Mouse (Mus musculus) cortical plate, adult 2 months (tissue): ENCODE data around the gene Zfp710. TPM values are rescaled to one million over a fixed set of nuclear protein-coding genes. Genes with fewer than 3 reads are reported as not detected.

ENCODE experiments used
- H3K27ac ChIP-seq: fragments of 200-500 bp; 2 replicates; pipeline ENCODE4 v1.5.1; 2012; ENCODE audit warnings: low read length, control low read depth, inconsistent platforms; ENCODE audit not compliant: insufficient read depth
- H3K4me1 ChIP-seq: fragments of 200-500 bp; 2 replicates; pipeline ENCODE4 v1.6.1; 2011; ENCODE audit warnings: low read length; ENCODE audit not compliant: control insufficient read depth, insufficient read depth
- H3K4me3 ChIP-seq: fragments of 200-500 bp; 2 replicates; pipeline ENCODE4 v1.5.1; 2011; ENCODE audit warnings: mild to moderate bottlenecking, low read length, control low read depth; ENCODE audit not compliant: insufficient read depth
- CTCF ChIP-seq: fragments of 200-500 bp; IDR thresholded peaks from 2 replicates; pipeline ENCODE4 v1.5.1; 2011; ENCODE audit warnings: mild to moderate bottlenecking, control low read depth, low read length; ENCODE audit not compliant: insufficient read depth; ENCODE audit errors: extremely low read depth
- POLR2A ChIP-seq: fragments of 200-500 bp; IDR thresholded peaks from 2 replicates; pipeline ENCODE4 v1.6.1; 2011; ENCODE audit warnings: mild to moderate bottlenecking, low read length, control low read depth; ENCODE audit not compliant: insufficient read depth; ENCODE audit errors: extremely low read depth
- polyA plus RNA-seq: library from polyadenylated mRNA; depleted of rRNA; stranded (reverse); fragments of >200 nt; gene quantifications from 2 replicates; pipeline ENCODE4 v1.2.3, GENCODE M21; 2012

Zfp710 gene
- polyA plus RNA-seq, 1 experiment = 18.0 TPM

- Histone ChIP-seq H3K4me1 (no peaks in the 10 kb centered on the region), H3K27ac (no peak overlapping the region), H3K4me3 (no peak overlapping the region)
- TF ChIP-seq POLR2A (no peak), CTCF (no peak)
Observed at GRCm38 (mm10) chr7:80063902-80064736, 39.5 kb downstream of the Zfp710 start.

- Histone ChIP-seq H3K4me1 (peaks cover 7% of the 10 kb centered on the region), H3K4me3 (no peak overlapping the region), H3K27ac (no peak overlapping the region)
- no peak for TF ChIP-seq POLR2A
- no peak for TF ChIP-seq CTCF
Observed at GRCm38 (mm10) chr7:80065250-80065649, 40.6 kb downstream of the Zfp710 start.

GRCm38 (mm10) chr7:80066675-80067455 lies 42.3 kb downstream of the Zfp710 start:
- Histone ChIP-seq H3K4me3 (no peak overlapping the region), H3K27ac (peak overlapping the region; percentile 51; the same call in 1 of the 2 replicates), H3K4me1 (peaks cover 7% of the 10 kb centered on the region)
- TF ChIP-seq CTCF = no peak
- TF ChIP-seq POLR2A = no peak

- peaks cover 8% of the 10 kb centered on the region for H3K4me1 ChIP-seq
- TF ChIP-seq CTCF (no peak), POLR2A (no peak)
Observed at GRCm38 (mm10) chr7:80068341-80068740, 43.7 kb downstream of the Zfp710 start.

DNA sequence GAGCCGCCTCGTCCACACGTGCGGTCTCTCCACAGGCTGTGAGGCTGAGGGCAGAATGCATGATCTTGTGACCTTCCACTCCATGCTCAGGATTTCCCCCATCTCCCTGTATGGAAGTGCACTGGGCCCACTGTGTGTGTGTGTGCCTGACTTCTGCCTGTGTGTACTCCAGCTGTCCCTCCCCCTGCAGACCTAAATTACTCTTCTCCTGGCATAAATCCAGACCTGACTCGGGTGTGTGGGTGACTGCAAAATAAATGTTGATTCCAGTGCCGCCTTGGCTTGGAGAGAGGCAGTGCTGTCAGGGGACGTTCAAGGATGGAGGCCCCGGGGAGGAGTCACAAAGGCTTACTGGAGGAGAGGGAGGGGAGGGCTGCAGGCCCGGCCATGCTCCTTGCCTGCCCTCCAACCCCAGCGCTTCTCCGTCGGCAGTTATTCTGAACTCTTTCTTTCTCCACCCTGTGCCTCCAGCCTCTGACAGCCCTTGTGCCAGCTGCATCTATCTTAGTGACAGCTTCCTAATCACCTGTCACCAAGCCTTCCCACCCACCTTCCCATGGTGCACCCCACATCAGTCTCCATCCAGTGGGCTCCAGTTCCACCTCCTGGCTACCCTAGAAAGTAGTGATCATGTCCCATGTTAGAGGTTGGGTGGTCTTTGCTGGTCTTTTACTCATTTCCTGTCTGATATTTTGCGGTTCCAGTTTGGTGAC lies 45.2 kb downstream of the Zfp710 start:
- TF ChIP-seq POLR2A = no peak
- Histone ChIP-seq H3K4me1 (peaks cover 11% of the 10 kb centered on the region), H3K27ac (0 out of 2 replicates have a peak overlapping the region, but pooled peaks have one; percentile 11), H3K4me3 (no peak overlapping the region)

More at GRCm38 (mm10) chr7:80068341-80068740, 43.7 kb downstream of the Zfp710 start:
- Histone ChIP-seq H3K4me3 (no peak overlapping the region), H3K27ac (no peak overlapping the region)

DNA sequence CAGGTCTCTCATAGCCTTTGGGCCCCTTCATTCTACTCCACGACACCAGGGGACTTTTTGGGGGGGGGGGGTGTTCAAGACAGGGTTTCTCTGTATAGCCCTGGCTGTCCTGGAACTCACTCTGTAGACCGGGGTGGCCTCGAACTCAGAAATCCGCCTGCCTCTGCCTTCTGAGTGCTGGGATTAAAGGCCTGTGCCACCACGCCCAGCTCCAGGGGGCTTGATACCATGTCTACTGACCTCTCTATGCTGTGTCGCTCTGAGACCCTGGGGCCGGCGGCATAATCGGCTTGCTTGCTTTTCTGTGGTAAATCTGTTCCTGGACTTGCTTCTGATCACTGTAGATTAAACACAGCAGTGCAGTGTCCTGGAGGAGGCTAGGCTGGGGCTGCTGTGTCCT lies 46.6 kb downstream of the Zfp710 start:
- no peak overlapping the region for H3K4me3 ChIP-seq
- no peak for TF ChIP-seq POLR2A
- H3K4me1 ChIP-seq = peaks cover 11% of the 10 kb centered on the region
- no peak overlapping the region for H3K27ac ChIP-seq

DNA sequence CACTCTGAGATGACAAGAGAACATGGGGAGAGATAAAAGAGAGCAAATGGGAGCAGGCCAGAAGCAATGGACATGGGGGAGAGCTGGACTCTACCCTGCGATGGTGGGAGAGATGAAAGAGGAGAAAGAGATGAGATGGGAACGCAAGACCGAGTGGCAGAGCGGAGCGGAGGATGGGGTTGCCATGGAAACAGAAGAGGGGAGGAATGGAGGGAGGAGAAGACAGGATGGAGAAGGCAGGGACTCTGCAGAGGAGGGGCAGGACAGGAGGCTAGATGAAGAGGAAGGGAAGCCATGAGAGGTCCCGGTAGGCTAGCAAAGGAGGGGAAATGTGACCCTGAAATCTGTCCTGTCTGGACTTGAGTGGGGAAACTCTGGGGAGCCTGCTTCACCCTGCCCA lies 47.7 kb downstream of the Zfp710 start:
- Histone ChIP-seq H3K4me3 (no peak overlapping the region), H3K27ac (no peak overlapping the region), H3K4me1 (peaks cover 11% of the 10 kb centered on the region)
- TF ChIP-seq POLR2A = peak; percentile 44; the same call in 1 of the 2 replicates
- TF ChIP-seq CTCF = no peak

GRCm38 (mm10) chr7:80073506-80073905 lies 48.9 kb downstream of the Zfp710 start:
- Histone ChIP-seq H3K4me1 (peaks cover 13% of the 10 kb centered on the region), H3K4me3 (no peak overlapping the region), H3K27ac (no peak overlapping the region)
- TF ChIP-seq POLR2A (no peak), CTCF (no peak)

GRCm38 (mm10) chr7:80074921-80075441 lies 50.4 kb downstream of the Zfp710 start:
- Histone ChIP-seq H3K27ac (no peak overlapping the region), H3K4me1 (peaks cover 8% of the 10 kb centered on the region; the same call in 1 of the 2 replicates)
- TF ChIP-seq CTCF = no peak
- no peak for TF ChIP-seq POLR2A

More at GRCm38 (mm10) chr7:80074921-80075441, 50.4 kb downstream of the Zfp710 start:
- H3K4me3 ChIP-seq = no peak overlapping the region
